Mouse (Mus musculus) heart, adult 2 months (tissue): ENCODE measurements around the gene Rgs9. TPM values are rescaled to one million over a fixed set of nuclear protein-coding genes. Genes with fewer than 3 reads are reported as not detected.

Source experiments
- DNase-seq, 2 experiments: peaks; one replicate each; pipeline ENCODE4 v3.0.0; 2021
- H3K27ac ChIP-seq: fragments of 200-600 bp; 2 replicates; pipeline ENCODE4 v1.8.1; 2022
- H3K27me3 ChIP-seq: fragments of 200-500 bp; 2 replicates; pipeline ENCODE4 v1.6.1; 2012; ENCODE audit warnings: mild to moderate bottlenecking, low read length, inconsistent platforms, mixed read lengths; ENCODE audit not compliant: control insufficient read depth, insufficient read depth
- H3K36me3 ChIP-seq: fragments of 200-500 bp; 2 replicates; pipeline ENCODE4 v1.6.1; 2012; ENCODE audit warnings: low read length, inconsistent platforms; ENCODE audit not compliant: control insufficient read depth, insufficient read depth
- H3K4me1 ChIP-seq: fragments of 200-500 bp; 2 replicates; pipeline ENCODE4 v1.6.1; 2011; ENCODE audit warnings: low read length; ENCODE audit not compliant: control insufficient read depth, insufficient read depth
- H3K4me3 ChIP-seq: fragments of 200-600 bp; 2 replicates; pipeline ENCODE4 v1.8.1; 2022
- H3K79me2 ChIP-seq: fragments of 200-500 bp; replicated peaks from 2 replicates; pipeline ENCODE4 v1.6.1; 2012; ENCODE audit warnings: mild to moderate bottlenecking, inconsistent platforms, low read length, moderate library complexity, mixed read lengths; ENCODE audit not compliant: control insufficient read depth, insufficient read depth
- H3K9ac ChIP-seq: fragments of 200-500 bp; 2 replicates; pipeline ENCODE4 v1.6.1; 2012; ENCODE audit warnings: low read depth, mild to moderate bottlenecking, control low read depth, inconsistent platforms, low read length, mixed read lengths
- CTCF ChIP-seq: fragments of 200-600 bp; IDR thresholded peaks from 2 replicates; pipeline ENCODE4 v1.8.1; 2022; ENCODE audit warnings: antibody characterized with exemption, mild to moderate bottlenecking, moderate library complexity
- EP300 ChIP-seq: fragments of 200-500 bp; IDR thresholded peaks from 2 replicates; pipeline ENCODE4 v1.6.1; 2011; ENCODE audit warnings: low read depth, low read length, control low read depth; ENCODE audit not compliant: insufficient read depth
- POLR2A ChIP-seq: fragments of 200-500 bp; IDR thresholded peaks from 2 replicates; pipeline ENCODE4 v1.6.1; 2011; ENCODE audit warnings: mild to moderate bottlenecking, low read depth, low read length, control low read depth; ENCODE audit not compliant: insufficient read depth
- WGBS: fragments of 180-500 bp; shearing (Covaris S2); methylation state at CpG from one replicate; pipeline ENCODE4 v1.1.7; 2018; 5-methylcytosine and 5-hydroxymethylcytosine counted together
- intact Hi-C: fragments of 180-260 bp; cut with DNase I; formaldehyde crosslinking; loops from one replicate; pipeline ENCODE4 v1.15.1; 2025
- polyA plus RNA-seq: library from polyadenylated mRNA; depleted of rRNA; stranded (reverse); fragments of >200 nt; gene quantifications from 2 replicates; pipeline ENCODE4 v1.2.3, GENCODE M21; 2012
- total RNA-seq, 2 experiments: library from RNA; stranded (reverse); gene quantifications; 2 replicates each; pipeline ENCODE4 v1.2.3; 2021

Gene Rgs9
- total and polyA plus RNA-seq, 3 experiments, result 0.09 to 0.21 TPM; not detected in 1

DNA sequence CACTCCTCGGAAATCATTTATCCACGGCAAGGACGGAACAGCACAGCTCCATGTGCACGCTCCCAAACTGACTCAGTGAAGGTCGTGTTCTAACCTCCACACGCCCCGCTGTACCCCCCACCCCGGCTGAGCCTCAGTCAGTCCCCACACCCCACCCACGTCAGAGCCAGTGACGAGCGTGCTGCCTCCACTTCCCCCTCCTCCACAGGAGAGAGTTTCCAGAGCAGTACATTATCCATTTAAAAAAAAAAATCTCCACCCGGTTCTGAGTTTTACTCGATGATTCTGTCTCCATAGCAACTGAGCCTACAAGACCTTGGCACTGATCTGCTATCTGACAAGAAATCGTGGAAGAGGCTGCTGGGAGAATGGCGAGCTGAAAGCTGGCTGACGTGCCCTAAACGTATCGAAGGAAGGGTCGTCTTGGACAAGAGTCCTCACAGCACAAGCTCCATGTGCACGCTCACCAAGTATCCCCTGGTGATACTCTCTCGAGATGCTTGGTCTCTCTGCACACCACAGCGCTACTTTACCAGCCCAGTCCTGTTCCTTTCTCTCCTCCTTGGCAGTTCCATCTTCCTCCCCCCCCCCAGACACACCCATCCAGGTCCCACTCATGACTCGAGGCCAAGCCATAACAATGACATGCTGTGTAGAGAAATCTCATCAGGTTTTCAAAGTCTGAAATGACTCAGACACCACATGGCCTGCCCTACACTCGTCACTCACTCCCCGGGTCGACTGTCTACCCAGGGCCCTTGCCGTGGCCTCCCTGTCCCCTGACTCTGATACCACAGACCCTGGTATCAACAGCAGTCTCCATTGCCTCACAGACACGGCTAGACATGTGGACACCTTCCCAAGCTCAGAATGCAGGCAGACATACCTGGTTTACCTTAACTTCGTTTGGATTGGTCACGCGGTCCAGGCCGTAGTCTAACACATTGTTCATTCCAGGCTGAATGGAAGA is 38.7 kb downstream of the Rgs9 start:
- H3K4me1 ChIP-seq, result no peaks in the 10 kb centered on the region
- H3K27ac ChIP-seq, result no peak overlapping the region
- H3K27me3 ChIP-seq, result no peaks in the 10 kb centered on the region
- DNase-seq, result no peak
- WGBS, result 81% methylated on average over 32 of the region's 32 CpGs
- TF ChIP-seq EP300, result no peak
- TF ChIP-seq POLR2A, result no peak
- no peak for TF ChIP-seq CTCF
- H3K36me3 ChIP-seq, result no peaks in the 10 kb centered on the region
- intact Hi-C loops, result no loop called here
- no peaks in the 10 kb centered on the region for H3K79me2 ChIP-seq
- H3K9ac ChIP-seq, result no peak overlapping the region
- H3K4me3 ChIP-seq, result no peak overlapping the region

DNA sequence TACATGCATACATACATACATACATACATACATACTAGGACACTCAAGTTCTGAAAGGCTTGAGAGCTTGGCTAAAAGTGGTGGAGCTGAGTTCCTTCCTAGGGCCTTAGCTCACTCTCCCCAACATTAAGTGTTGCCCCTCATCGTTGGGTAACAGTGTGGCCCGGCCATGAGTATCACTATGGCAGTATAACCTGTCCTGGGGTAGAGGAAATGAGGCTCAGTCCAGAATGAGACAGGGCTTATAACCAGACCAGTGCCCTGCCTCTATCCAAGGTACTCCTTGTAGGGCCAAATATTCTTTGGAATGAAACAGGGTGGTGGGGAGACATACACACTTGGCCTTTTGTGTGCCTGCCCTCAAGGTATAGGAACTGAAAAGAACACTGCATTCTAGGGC is 40.1 kb downstream of the Rgs9 start:
- no peaks in the 10 kb centered on the region for H3K4me1 ChIP-seq
- WGBS, result 87% methylated on average over 2 of the region's 2 CpGs
- H3K27me3 ChIP-seq, result no peaks in the 10 kb centered on the region
- H3K9ac ChIP-seq, result no peak overlapping the region
- no peaks in the 10 kb centered on the region for H3K79me2 ChIP-seq
- no peak overlapping the region for H3K27ac ChIP-seq
- TF ChIP-seq POLR2A (no peak), CTCF (peak; percentile 51), EP300 (no peak)
- no peak for DNase-seq
- H3K4me3 ChIP-seq, result no peak overlapping the region
- intact Hi-C loops, result no loop called here
- H3K36me3 ChIP-seq, result no peaks in the 10 kb centered on the region

DNA sequence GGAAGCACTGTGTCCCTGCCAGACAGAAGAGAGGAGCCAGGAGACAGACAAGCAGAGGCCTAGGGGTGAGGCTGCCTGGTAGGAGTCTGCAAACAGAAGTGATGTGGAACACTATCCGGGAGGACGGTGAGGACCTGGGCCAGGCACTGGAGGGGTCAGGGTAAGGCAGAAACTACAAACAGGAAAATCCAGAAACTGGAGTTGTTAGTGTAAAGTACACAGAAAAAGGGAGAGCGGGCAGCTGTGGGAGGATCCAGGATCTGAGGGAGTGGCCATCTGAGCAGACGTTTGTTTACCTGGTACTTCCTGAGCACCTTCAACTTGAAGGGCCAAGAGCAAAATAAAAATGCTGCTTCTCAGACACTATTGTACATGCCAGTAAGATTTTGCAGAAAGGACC is 42.9 kb downstream of the Rgs9 start:
- H3K9ac ChIP-seq, result no peak overlapping the region
- 64% methylated on average over 4 of the region's 4 CpGs for WGBS
- no peak overlapping the region for H3K4me3 ChIP-seq
- no peak for TF ChIP-seq EP300
- no peak for TF ChIP-seq CTCF
- no peak for TF ChIP-seq POLR2A
- no peak for DNase-seq
- no peak overlapping the region for H3K27ac ChIP-seq
- H3K4me1 ChIP-seq, result no peaks in the 10 kb centered on the region
- intact Hi-C loops, result no loop called here
- H3K36me3 ChIP-seq, result no peaks in the 10 kb centered on the region
- H3K79me2 ChIP-seq, result no peaks in the 10 kb centered on the region
- no peaks in the 10 kb centered on the region for H3K27me3 ChIP-seq

DNA sequence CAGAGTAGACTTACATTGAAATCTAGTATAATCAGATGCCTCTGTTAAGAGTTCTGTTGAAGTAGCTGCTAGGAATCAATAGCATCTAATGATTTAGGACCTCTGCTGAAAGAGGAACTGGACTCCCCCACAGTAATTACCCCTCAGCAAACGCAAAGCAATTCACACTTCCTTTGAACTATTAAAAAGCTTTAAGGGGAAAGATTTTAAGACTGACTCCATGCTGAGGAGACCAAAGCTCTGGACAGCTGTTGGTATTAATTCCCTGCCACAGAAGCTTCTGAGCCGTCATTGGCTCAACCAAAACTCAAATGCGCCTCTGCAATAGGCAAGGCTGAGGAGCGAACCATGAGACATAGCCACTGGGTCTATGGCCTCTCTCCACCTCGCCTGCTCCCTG is 45.4 kb downstream of the Rgs9 start:
- H3K79me2 ChIP-seq, result no peaks in the 10 kb centered on the region
- no peaks in the 10 kb centered on the region for H3K27me3 ChIP-seq

DNA sequence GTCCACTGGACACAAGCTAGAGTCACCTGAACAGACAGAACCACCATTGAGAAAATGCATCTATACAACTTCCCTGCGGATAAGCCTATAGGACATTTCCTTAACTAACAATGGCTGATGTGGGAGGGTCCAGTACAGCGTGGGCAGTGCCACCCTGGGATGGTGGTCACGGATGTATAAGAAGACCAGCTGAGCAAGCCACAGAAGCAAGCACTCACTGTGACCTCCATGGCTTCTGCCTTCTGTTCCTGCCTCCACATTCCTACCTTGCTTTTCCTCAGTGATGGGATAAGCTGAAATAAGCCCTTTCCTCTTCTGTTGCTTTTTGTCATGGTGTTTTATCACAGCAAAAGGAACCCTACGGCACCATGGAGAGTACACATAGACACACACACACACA is 47.4 kb downstream of the Rgs9 start:
- Histone ChIP-seq H3K27ac (no peak overlapping the region), H3K9ac (no peak overlapping the region), H3K4me3 (no peak overlapping the region), H3K79me2 (no peaks in the 10 kb centered on the region), H3K36me3 (no peaks in the 10 kb centered on the region), H3K27me3 (no peaks in the 10 kb centered on the region), H3K4me1 (no peaks in the 10 kb centered on the region)
- no peak for DNase-seq
- intact Hi-C loops, result no loop called here
- TF ChIP-seq POLR2A (no peak), CTCF (no peak), EP300 (no peak)
- WGBS, result 81% methylated on average over 4 of the region's 4 CpGs

More for the DNA sequence above, 45.4 kb downstream of the Rgs9 start:
- H3K9ac ChIP-seq, result no peak overlapping the region
- intact Hi-C loops, result no loop called here
- 59% methylated on average over 5 of the region's 5 CpGs for WGBS
- TF ChIP-seq CTCF, result no peak
- no peak for TF ChIP-seq EP300
- TF ChIP-seq POLR2A, result no peak
- no peaks in the 10 kb centered on the region for H3K36me3 ChIP-seq
- DNase-seq, result no peak
- no peak overlapping the region for H3K27ac ChIP-seq
- no peak overlapping the region for H3K4me3 ChIP-seq
- no peaks in the 10 kb centered on the region for H3K4me1 ChIP-seq

DNA sequence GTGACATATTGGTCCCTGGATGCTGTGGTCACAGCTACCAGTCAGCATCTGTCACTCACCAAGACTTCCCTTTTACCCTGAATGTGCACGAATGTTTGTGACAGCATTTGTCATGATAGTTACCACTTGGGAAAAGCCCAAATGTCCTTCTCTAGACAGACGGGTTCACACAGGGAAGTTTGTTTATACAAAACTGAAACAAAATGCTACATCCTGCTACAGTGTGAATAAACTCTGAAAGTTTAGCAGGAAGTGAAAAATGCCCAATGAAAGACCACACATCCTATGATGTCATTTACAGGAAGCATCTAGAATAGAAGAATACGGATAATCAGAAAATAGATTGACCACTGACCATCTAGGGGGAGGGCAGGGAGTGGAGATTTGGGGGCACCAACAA is 51.0 kb downstream of the Rgs9 start:
- Histone ChIP-seq H3K4me3 (no peak overlapping the region), H3K27ac (no peak overlapping the region), H3K4me1 (no peaks in the 10 kb centered on the region; the same call in 1 of the 2 replicates), H3K9ac (no peak overlapping the region), H3K36me3 (no peaks in the 10 kb centered on the region), H3K27me3 (no peaks in the 10 kb centered on the region), H3K79me2 (no peaks in the 10 kb centered on the region)
- intact Hi-C loops, result no loop called here
- DNase-seq, result no peak
- WGBS, result 21% methylated on average over 3 of the region's 3 CpGs
- TF ChIP-seq CTCF, result no peak
- TF ChIP-seq EP300, result no peak
- TF ChIP-seq POLR2A, result no peak
